Mouse (Mus musculus) urinary bladder, postnatal 4 days (tissue): ENCODE data around the gene Gm2a.
"Not testable (repeated sequence)": the region's sequence is repeated elsewhere in the genome, so short reads cannot be mapped to it uniquely, and the experiment has no call there.

Source experiments
- DNase-seq, 2 experiments: peaks; one replicate each; pipeline ENCODE4 v3.0.0; 2021 to 2022; ENCODE audit warnings: low spot score in 2 of 2

Gm2a gene

DNA sequence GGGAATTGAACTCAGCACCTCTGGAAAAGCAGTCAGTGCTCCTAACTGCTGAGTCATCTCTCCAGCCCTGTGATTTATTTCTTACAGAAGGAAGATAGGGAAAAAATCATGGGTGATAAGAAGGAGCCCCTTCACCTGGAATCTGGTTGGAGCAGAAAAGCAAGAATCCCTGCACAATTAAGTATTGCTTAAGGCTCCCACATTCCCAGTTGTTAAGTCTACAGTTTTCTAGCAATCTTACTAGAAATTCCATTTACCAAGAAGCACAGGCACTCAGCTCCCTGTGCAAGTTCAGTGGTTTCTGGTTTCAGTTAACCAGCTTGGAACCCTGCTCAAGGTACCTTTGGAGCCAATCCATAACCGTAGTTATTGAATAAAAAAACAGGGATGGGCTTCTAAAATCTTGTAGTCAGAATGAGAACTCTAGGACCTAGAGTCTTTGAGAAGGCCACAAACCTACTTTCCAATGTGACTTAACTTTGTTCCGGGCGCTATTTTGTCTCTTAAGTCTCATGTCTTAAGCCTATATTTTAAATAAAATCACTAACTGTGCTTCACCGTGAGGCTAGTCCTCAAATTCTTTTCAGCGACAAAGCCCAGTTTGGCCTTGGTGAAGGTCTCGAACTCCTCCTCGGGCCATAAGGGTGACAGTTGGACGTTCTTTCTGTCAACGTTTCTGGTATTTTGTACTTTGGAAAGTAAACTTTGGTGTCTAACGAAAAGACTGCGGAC lies 1.0 kb upstream of the Gm2a start:
- no peak for DNase-seq

- no peak for DNase-seq
Observed at GRCm38 (mm10) chr11:55098189-55098915, 437 bp downstream of the Gm2a start.

DNA sequence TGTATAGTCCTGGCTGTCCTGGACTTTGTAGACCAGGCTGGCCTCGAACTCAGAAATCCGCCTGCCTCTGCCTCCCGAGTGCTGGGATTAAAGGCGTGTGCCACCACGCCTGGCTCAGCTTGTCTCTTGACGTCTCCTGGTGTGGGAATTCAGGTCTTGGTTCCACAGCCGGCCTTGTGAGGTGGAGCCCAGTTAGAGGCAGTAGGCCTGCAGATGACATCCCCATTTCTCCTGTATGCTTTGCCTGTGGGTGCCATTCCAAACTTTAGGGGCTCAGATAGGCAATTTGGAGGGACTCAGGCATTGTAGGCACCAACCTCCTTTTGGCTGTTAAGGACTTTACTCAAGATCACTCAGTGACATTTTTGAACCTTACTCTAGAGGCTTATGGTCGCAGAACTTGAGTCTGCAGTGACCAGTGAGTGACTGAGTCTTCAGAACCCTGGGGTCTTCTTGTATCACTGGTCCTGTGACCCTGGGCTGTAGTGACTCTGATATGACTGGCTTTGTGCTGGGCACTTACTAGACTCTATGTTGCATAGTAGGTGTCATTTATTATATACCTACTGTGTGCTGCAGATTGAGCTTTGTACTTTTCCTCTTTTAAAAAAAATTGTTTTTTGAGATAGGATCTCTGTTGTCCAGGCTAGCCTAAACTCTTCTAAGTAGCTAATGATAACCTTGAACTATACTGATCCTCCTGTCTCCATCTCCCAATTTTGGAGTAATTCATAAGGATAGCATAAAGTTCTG lies 1.3 kb downstream of the Gm2a start:
- DNase-seq, result no peak

- no peak for DNase-seq
Observed at GRCm38 (mm10) chr11:55099868-55100267, 2.0 kb downstream of the Gm2a start.

GRCm38 (mm10) chr11:55102015-55102414 lies 4.1 kb downstream of the Gm2a start:
- no peak for DNase-seq

GRCm38 (mm10) chr11:55103229-55103628 lies 5.3 kb downstream of the Gm2a start:
- DNase-seq, result no peak

- no peak for DNase-seq
Observed at GRCm38 (mm10) chr11:55105389-55105788, 7.5 kb downstream of the Gm2a start.

- DNase-seq, result no peak
Observed at GRCm38 (mm10) chr11:55106636-55107035, 8.7 kb downstream of the Gm2a start.

DNA sequence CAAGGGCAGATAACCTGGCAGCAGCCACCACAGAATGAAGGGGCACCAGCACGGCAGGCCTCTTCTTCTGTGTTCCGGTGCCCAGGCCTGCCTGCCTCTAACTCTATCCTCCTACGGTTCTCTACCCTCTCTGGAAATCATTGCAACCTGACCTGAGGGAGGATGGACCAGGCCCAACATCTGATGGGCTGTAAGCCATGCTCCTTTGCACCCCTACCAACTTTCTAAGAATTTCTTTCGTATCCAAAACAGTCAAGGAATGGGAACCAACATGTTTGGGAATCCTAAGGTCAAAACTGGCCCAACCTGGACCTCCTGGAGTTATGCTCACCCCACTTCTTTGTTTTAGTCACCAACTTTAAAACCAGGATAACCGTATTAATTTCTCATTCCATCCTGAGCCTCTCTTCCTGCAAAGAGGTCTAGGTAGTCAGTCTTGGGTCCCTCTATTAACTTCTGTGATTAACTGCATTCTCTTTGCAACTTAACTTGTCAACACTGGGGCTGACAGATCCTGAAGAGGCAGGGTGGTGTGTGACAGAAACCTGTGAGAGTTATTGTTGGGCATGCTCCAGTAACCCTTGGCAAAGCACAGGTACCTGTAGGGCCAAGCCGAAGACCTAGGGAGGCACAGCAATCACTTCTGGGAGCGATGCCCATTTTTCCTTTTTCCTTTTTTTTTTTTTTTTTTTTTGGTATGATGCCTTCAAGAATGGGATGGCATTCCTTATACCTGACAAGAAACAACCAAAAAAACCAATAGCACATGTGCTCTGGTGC lies 11.8 kb downstream of the Gm2a start:
- no peak for DNase-seq

GRCm38 (mm10) chr11:55110566-55111169 lies 12.8 kb downstream of the Gm2a start:
- DNase-seq, result peak in 1 of 2 experiments; percentile 63

DNA sequence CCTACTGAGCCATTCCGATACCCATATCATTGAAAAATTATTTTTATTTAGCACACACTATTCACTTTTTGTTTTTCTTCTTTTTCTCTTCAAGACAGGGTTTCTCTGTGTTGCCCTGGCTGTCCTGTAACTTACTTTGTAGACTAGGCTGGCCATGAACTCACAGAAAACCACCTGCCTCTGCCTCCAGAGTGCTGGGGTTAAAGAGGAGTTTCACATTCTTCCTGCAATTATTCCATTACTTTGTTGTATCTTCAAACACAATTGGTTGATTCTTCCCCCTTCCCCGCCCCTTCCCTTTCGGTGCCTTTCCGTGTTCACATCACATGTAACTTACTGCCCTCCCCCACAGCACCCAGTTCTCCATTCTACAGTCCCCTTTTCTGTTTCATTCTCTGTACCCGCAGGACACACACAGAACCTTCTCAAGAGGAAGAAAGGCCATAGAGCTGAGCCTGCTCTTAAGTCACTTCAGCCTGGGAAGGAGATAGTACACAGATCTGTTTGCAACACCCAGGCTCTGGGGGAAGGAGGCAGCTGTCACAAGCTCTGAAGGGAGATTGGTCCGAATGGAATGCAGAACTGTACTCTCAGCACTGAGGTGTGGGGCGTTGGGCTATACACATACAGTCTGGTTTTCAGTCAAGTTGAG lies 15.4 kb downstream of the Gm2a start:
- DNase-seq, result no peak

DNA sequence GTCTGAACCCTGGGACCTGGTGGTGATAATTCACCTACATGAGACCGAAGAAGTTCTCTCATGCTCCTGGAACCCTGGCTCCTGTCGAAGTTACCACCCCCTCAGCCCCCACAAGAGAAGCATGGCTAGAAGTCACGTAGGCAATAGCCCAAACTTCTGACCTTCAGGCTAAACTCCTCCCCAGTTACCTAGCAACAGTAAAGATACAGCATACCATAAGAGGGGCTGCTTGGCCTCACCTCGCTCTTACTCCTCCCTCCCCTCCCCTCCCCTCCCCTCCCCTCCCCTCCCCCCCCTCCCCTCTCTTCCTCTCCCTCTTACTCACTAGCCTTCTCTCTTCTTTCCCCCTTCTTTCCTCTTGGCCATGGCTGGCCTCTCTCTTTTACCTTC lies 15.9 kb downstream of the Gm2a start:
- DNase-seq, result not testable (repeated sequence)

DNA sequence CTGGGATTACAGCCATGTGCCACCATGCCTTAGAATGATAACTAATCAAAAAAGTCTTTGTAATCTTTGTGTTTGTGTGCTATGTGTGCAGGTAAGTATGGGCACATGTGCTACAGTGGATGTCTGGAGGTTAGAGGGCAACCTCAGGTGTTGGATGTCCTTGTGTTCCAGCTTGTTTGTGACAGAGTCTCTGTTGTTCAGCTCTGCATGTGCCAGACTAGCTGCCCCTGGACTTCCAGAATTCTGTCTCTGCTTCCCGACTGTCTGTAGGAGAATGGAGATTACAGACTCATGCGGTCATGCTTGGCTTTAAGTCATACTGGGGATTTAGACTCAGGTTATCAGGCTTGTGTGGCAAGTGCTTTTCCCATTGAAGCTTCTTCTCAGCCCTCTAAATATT lies 16.4 kb downstream of the Gm2a start:
- DNase-seq, result no peak

DNA sequence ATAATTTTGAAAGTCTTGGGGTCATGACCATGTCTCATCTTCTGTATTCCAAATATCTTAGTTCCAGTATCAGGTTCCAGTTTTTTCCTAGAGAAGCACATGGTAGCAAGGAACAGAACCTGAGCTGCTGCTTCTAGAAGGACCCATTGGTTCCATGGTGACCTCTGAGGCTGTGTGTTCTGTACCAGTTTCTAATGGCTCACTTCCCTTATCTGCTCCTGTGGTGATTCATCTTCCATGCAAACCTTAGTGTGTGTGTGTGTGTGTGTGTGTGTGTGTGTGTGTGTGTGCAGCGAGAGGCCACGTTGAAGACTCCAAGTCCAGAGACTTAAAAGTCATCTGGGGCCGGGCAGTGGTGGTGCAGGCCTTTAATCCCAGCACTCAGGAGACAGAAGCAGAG lies 18.1 kb downstream of the Gm2a start:
- DNase-seq, result no peak

- DNase-seq, result no peak
Observed at GRCm38 (mm10) chr11:55117031-55117430, 19.1 kb downstream of the Gm2a start.

GRCm38 (mm10) chr11:55120279-55120678 lies 22.4 kb downstream of the Gm2a start:
- DNase-seq, result no peak

- no peak for DNase-seq
Observed at GRCm38 (mm10) chr11:55120821-55121271, 22.9 kb downstream of the Gm2a start.

GRCm38 (mm10) chr11:55121430-55121829 lies 23.5 kb downstream of the Gm2a start:
- DNase-seq, result no peak

- DNase-seq, result no peak
Observed at GRCm38 (mm10) chr11:55126663-55127062, 28.7 kb downstream of the Gm2a start.

DNA sequence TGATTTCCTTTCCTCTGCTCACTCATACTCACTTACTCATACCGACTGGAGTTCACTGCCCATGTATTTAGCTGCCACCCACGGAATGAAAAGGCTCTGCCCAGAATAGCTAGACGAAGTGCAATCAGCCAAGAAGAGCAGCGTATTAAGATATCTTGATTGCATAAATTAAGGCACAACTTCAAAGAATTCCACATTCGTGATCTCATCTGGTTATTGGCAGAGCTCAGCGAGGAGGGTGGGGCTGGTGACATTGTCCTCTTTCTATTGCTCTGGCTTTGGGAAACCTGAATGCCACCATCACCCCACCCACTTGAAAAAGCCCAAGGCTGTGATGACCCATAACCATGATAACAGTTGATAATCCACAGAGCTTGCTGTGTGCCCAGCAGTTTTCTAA lies 30.0 kb downstream of the Gm2a start:
- no peak for DNase-seq

DNA sequence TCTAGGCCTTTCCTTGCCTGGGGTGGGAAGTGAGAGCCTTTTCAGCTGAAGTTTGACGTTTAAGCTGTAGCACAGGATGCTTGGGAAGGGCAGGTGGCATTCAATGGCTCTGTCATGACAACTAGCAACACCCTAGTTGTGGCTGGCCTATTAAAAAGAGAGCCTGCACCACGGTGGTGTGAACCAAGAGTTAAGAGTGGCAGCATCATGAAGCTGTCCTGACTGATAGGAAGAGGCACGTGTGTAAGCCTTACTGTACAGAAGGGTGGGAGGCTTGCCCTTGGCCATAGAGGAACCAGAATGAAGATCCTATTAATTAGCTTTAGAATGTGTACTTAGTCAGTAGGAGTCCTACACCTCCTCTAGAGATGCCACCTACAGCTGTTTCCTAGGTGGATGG lies 30.5 kb downstream of the Gm2a start:
- DNase-seq, result no peak
